Comparison of ENCODE assay signal across 7 mouse cellular contexts in the genomic region with DNA sequence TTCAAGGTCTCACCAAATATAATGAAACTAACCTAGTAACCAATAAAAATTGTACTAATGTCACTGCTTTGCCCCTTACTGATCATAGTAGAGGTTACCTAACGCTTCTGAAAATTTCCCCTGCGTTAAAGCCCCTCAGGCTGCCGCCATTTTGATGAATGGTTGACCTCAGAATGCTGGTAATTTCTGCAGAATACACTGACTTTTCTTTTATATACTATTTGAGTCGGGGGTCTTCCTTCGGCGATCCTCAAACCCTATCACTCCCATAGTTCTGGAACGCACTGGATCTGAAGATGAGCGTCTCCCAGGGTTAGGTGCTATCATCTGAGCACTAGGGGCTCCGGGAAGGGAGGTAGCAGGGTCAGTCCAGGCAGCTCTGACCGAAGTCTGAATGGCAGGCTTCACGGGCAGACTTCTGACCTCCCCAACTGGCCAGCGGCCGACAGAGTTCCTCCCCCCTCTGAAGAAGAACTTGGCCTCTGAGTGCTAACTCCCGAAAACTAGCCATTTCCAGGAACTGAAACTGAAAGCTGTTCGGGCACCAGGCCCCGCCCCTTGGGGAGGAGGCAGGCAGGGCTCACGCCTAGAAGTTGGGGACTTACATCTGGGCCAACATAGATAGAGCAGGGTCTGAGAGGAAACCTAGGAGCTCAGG. TPM values are rescaled to one million over a fixed set of nuclear protein-coding genes. Genes with fewer than 3 reads are reported as not detected.
DNase-seq lines count a peak whose midpoint lies in the region; ATAC-seq and TF ChIP-seq lines count a peak whose summit lies in the region.

No protein-coding gene starts in this region.

- peak; percentile 57; the same call in 1 of the 2 replicates for TF ChIP-seq POLR2A in embryonic fibroblast, embryonic 13.5 days (IDR thresholded peaks at IDR 0.05; ENCODE audit: low read depth, low read length)
- TF ChIP-seq POLR2A in kidney, adult 2 months (IDR thresholded peaks at IDR 0.05; ENCODE audit: low read depth, low read length), result no peak
- no peak for TF ChIP-seq POLR2A in limb, embryonic 14.5 days (IDR thresholded peaks at IDR 0.05; ENCODE audit: borderline replicate concordance, extremely low read depth, insufficient read depth, insufficient read length)

- H3K9ac ChIP-seq in limb, embryonic 14.5 days (ENCODE audit: low read depth, low read length, severe bottlenecking), result peak overlapping the region; percentile 45; the same call in 1 of the 2 replicates
- H3K9ac ChIP-seq in midbrain, embryonic 14.5 days (replicated peaks; ENCODE audit: low read length), result no peak overlapping the region

- ATAC-seq in limb, embryonic 14.5 days (ENCODE audit: low FRiP score, low read depth), result peak; percentile 67
- ATAC-seq in midbrain, embryonic 14.5 days (ENCODE audit: low FRiP score, low TSS enrichment), result no peak

- no peaks in the 10 kb centered on the region for H3K9me3 ChIP-seq in limb, embryonic 14.5 days (ENCODE audit: control insufficient read depth, low read length)
- H3K9me3 ChIP-seq in midbrain, embryonic 14.5 days (ENCODE audit: control insufficient read depth, low read length), result no peaks in the 10 kb centered on the region

- H3K4me2 ChIP-seq in limb, embryonic 14.5 days (replicated peaks; ENCODE audit: low read depth, low read length, severe bottlenecking), result peak overlapping the region; percentile 63
- H3K4me2 ChIP-seq in midbrain, embryonic 14.5 days (ENCODE audit: low read length), result 0 out of 2 replicates have a peak overlapping the region, but pooled peaks have one; percentile 27

- TF ChIP-seq CTCF in embryonic fibroblast, embryonic 13.5 days (IDR thresholded peaks at IDR 0.05; ENCODE audit: borderline replicate concordance, insufficient read depth, low read length), result no peak
- TF ChIP-seq CTCF in kidney, adult 2 months (conservative IDR thresholded peaks at IDR 0.05; ENCODE audit: insufficient read depth, insufficient read length, low read depth, low read length), result no peak

- no peaks in the 10 kb centered on the region for H3K36me3 ChIP-seq in kidney, adult 2 months (ENCODE audit: control insufficient read depth, insufficient read depth, low read length)
- no peaks in the 10 kb centered on the region for H3K36me3 ChIP-seq in limb, embryonic 14.5 days (ENCODE audit: control insufficient read depth, insufficient read depth, low read length)
- no peaks in the 10 kb centered on the region for H3K36me3 ChIP-seq in midbrain, embryonic 14.5 days (ENCODE audit: control insufficient read depth, insufficient read depth, low read length)

- 21% methylated on average over 17 of the region's 17 CpGs for WGBS in kidney, adult 2 months
- 35% methylated on average over 15 of the region's 17 CpGs for WGBS in limb, embryonic 14.5 days
- WGBS in midbrain, embryonic 14.5 days, result 53% methylated on average over 16 of the region's 17 CpGs

- H3K4me3 ChIP-seq in embryonic fibroblast, embryonic 13.5 days (ENCODE audit: insufficient read depth, low read length), result peak overlapping the region; percentile 40
- H3K4me3 ChIP-seq in kidney, adult 2 months (ENCODE audit: insufficient read depth, low read depth, low read length), result peak overlapping the region; percentile 43
- H3K4me3 ChIP-seq in limb, embryonic 14.5 days (replicated peaks; ENCODE audit: low read length), result peak overlapping the region; percentile 45
- H3K4me3 ChIP-seq in midbrain, embryonic 14.5 days (replicated peaks; ENCODE audit: low read depth, low read length), result no peak overlapping the region

- H3K27me3 ChIP-seq in kidney, adult 2 months (replicated peaks; ENCODE audit: control insufficient read depth, insufficient read depth, low read length), result no peaks in the 10 kb centered on the region
- H3K27me3 ChIP-seq in limb, embryonic 14.5 days (ENCODE audit: control insufficient read depth, insufficient read depth, low read length), result no peaks in the 10 kb centered on the region
- H3K27me3 ChIP-seq in midbrain, embryonic 14.5 days (ENCODE audit: control insufficient read depth, insufficient read depth, low read length), result no peaks in the 10 kb centered on the region

- H3K4me1 ChIP-seq in embryonic fibroblast, embryonic 13.5 days (ENCODE audit: control insufficient read depth, insufficient read depth, low read length), result no peaks in the 10 kb centered on the region; the same call in 1 of the 2 replicates
- peaks cover 8% of the 10 kb centered on the region for H3K4me1 ChIP-seq in kidney, adult 2 months (ENCODE audit: control insufficient read depth, insufficient read depth, low read length)
- peaks cover 3% of the 10 kb centered on the region for H3K4me1 ChIP-seq in limb, embryonic 14.5 days (ENCODE audit: control insufficient read depth, insufficient read depth, low read length)
- H3K4me1 ChIP-seq in midbrain, embryonic 14.5 days (ENCODE audit: control insufficient read depth, insufficient read depth, low read length), result no peaks in the 10 kb centered on the region

- DNase-seq in adrenal gland, adult 18-20 months (ENCODE audit: low spot score in 2 of 2), result peak; percentile 81 to 85
- DNase-seq in heart, adult 8-10 months (ENCODE audit: low spot score), result peak; percentile 94
- peak; percentile 98 for DNase-seq in kidney, adult 2 months
- DNase-seq in limb, embryonic 14.5 days (ENCODE audit: low spot score), result peak; percentile 32
- DNase-seq in midbrain, embryonic 14.5 days, result peak; percentile 26
- peak; percentile 87 to 91 for DNase-seq in spleen, adult 18-20 months

- no peak overlapping the region for H3K27ac ChIP-seq in embryonic fibroblast, embryonic 13.5 days (ENCODE audit: insufficient read depth, low read length)
- H3K27ac ChIP-seq in kidney, adult 2 months (ENCODE audit: insufficient read depth, low read depth, low read length), result peak overlapping the region; percentile 48
- 0 out of 2 replicates have a peak overlapping the region, but pooled peaks have one; percentile 55 for H3K27ac ChIP-seq in limb, embryonic 14.5 days (replicated peaks; ENCODE audit: low read depth, low read length)
- no peak overlapping the region for H3K27ac ChIP-seq in midbrain, embryonic 14.5 days (replicated peaks; ENCODE audit: low read depth, low read length)

RNA-seq across cellular contexts. Expression of a gene that starts 15.1 kb away (rescaled TPM):
- 10 to 100 TPM; 11.5 to 25.9 TPM for total RNA-seq in adrenal gland, adult 18-20 months (2021)
- polyA plus RNA-seq in embryonic fibroblast, embryonic 13.5 days (2011; ENCODE audit: insufficient read length, low read depth, missing spikeins), result 10.0 and 12.3 TPM in 2 replicates
- total RNA-seq in heart, adult 8-10 months (2022), result 10 to 100 TPM; 10.8 to 11.6 (median 11.5) TPM
- 14.7 and 18.9 TPM in 2 replicates for polyA plus RNA-seq in kidney, adult 2 months (2012; rRNA removed)
- 2.2 and 2.3 TPM in 2 replicates for polyA plus RNA-seq in limb, embryonic 14.5 days (2012; rRNA removed)
- polyA plus RNA-seq in limb, embryonic 14.5 days (2014; fragmentation: Nextera tagmentation; extraction: Ambion mirVana), result 2.3 and 2.9 TPM in 2 replicates
- 0.43 and 1.3 TPM in 2 replicates for polyA plus RNA-seq in midbrain, embryonic 14.5 days (2014; fragmentation: Nextera tagmentation; extraction: Ambion mirVana)

RNA-seq across cellular contexts. Expression of a gene that starts 15.2 kb away (rescaled TPM):
- 10 to 100 TPM; 14.0 to 30.2 TPM for total RNA-seq in adrenal gland, adult 18-20 months (2021)
- 8.3 and 11.7 TPM in 2 replicates for polyA plus RNA-seq in embryonic fibroblast, embryonic 13.5 days (2011; ENCODE audit: insufficient read length, low read depth, missing spikeins)
- total RNA-seq in heart, adult 8-10 months (2022), result 10 to 100 TPM in 2 of 4 experiments, 1 to 10 TPM in 2; 8.5 to 10.9 (median 9.5) TPM
- polyA plus RNA-seq in kidney, adult 2 months (2012; rRNA removed), result 15.9 and 18.6 TPM in 2 replicates
- 3.6 and 4.1 TPM in 2 replicates for polyA plus RNA-seq in limb, embryonic 14.5 days (2012; rRNA removed)
- 5.1 and 5.2 TPM in 2 replicates for polyA plus RNA-seq in limb, embryonic 14.5 days (2014; fragmentation: Nextera tagmentation; extraction: Ambion mirVana)
- polyA plus RNA-seq in midbrain, embryonic 14.5 days (2014; fragmentation: Nextera tagmentation; extraction: Ambion mirVana), result 0.46 and 3.2 TPM in 2 replicates

RNA-seq across cellular contexts. Expression of a gene that starts 43.1 kb away (rescaled TPM):
- total RNA-seq in adrenal gland, adult 18-20 months (2021), result 10 to 100 TPM; 56.9 to 69.4 TPM
- 46.8 and 51.6 TPM in 2 replicates for polyA plus RNA-seq in embryonic fibroblast, embryonic 13.5 days (2011; ENCODE audit: insufficient read length, low read depth, missing spikeins)
- 10 to 100 TPM; 45.6 to 62.3 (median 52.4) TPM for total RNA-seq in heart, adult 8-10 months (2022)
- polyA plus RNA-seq in kidney, adult 2 months (2012; rRNA removed), result 52.1 and 78.2 TPM in 2 replicates
- polyA plus RNA-seq in limb, embryonic 14.5 days (2012; rRNA removed), result 68.2 and 84.4 TPM in 2 replicates
- polyA plus RNA-seq in limb, embryonic 14.5 days (2014; fragmentation: Nextera tagmentation; extraction: Ambion mirVana), result 120 and 123 TPM in 2 replicates
- 101 and 102 TPM in 2 replicates for polyA plus RNA-seq in midbrain, embryonic 14.5 days (2014; fragmentation: Nextera tagmentation; extraction: Ambion mirVana)

RNA-seq across cellular contexts. Expression of a gene that starts 46.2 kb away (rescaled TPM):
- total RNA-seq in adrenal gland, adult 18-20 months (2021), result 10 to 100 TPM; 22.2 to 22.9 TPM
- polyA plus RNA-seq in embryonic fibroblast, embryonic 13.5 days (2011; ENCODE audit: insufficient read length, low read depth, missing spikeins), result 16.1 and 18.3 TPM in 2 replicates
- 1 to 10 TPM; 8.8 to 9.6 (median 9.2) TPM for total RNA-seq in heart, adult 8-10 months (2022)
- polyA plus RNA-seq in kidney, adult 2 months (2012; rRNA removed), result 5.3 and 6.3 TPM in 2 replicates
- 14.8 and 15.4 TPM in 2 replicates for polyA plus RNA-seq in limb, embryonic 14.5 days (2012; rRNA removed)
- polyA plus RNA-seq in limb, embryonic 14.5 days (2014; fragmentation: Nextera tagmentation; extraction: Ambion mirVana), result 16.8 and 22.4 TPM in 2 replicates
- polyA plus RNA-seq in midbrain, embryonic 14.5 days (2014; fragmentation: Nextera tagmentation; extraction: Ambion mirVana), result 14.1 and 15.7 TPM in 2 replicates

Comparison
In these comparisons a context has a peak if more than half of its experiments do, and no peak if none do; other contexts are left out.
1. DNase-seq: peak in every context shown above with its lines; median percentile 98 in kidney, adult 2 months; 94 in heart, adult 8-10 months; 89 in spleen, adult 18-20 months; 83 in adrenal gland, adult 18-20 months; 32 in limb, embryonic 14.5 days; 26 in midbrain, embryonic 14.5 days.
2. H3K27ac ChIP-seq: peak in kidney, adult 2 months (single experiment) and limb, embryonic 14.5 days (single experiment); none in embryonic fibroblast, embryonic 13.5 days (single experiment) and midbrain, embryonic 14.5 days (single experiment).